Comparison of ENCODE assay signal across 8 mouse cellular contexts in the genomic region with DNA sequence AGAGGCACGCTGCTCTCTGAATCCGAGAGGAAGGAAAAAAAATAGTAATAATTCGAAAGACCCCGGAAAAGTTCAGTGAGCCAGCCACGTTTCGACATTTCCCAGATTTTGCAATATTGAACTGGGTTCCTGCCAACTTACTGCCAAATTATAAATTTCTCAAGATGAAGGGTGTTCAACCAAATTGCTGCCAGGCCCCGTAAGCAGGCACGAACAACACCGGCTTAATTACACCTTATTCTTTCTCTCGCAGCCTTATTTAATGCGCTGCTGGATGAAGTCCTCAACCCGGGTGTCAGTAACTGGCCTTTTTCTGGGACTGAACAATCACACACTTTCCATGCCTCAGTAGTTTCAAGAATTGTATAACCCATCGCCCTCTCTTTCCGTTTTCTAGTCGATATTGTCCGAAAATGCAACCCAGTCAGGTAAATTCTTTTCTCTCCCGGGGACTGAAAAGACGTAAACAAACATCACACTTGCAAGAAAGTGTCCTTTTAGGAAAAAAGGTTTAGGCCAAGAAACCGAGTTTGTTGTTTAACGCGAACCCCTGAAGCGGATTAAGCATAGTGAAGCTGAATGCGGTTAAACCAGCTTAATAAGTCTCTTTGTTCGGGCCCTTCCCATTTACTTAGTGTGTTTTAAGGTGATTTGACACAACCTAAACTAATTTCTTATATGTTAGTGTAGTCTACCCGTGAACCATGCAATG. TPM values are rescaled to one million over a fixed set of nuclear protein-coding genes. Genes with fewer than 3 reads are reported as not detected.
DNase-seq lines count a peak whose midpoint lies in the region; ATAC-seq lines count a peak whose summit lies in the region.

No protein-coding gene starts in this region.

- peak overlapping the region; percentile 79 for H3K9ac ChIP-seq in heart, embryonic 11.5 days (ENCODE audit: low read depth, low read length)
- H3K9ac ChIP-seq in limb, embryonic 13.5 days, result peak overlapping the region; percentile 82
- H3K9ac ChIP-seq in neural tube, embryonic 12.5 days, result peak overlapping the region; percentile 85; the same call in 1 of the 2 replicates

- H3K27me3 ChIP-seq in heart, embryonic 11.5 days (ENCODE audit: control insufficient read depth, insufficient read depth, low read length), result no peaks in the 10 kb centered on the region
- H3K27me3 ChIP-seq in forebrain, embryonic 10.5 days (ENCODE audit: poor library complexity, severe bottlenecking), result peaks cover 14% of the 10 kb centered on the region
- no peaks in the 10 kb centered on the region for H3K27me3 ChIP-seq in limb, embryonic 13.5 days
- no peaks in the 10 kb centered on the region for H3K27me3 ChIP-seq in neural tube, embryonic 12.5 days (replicated peaks)

- H3K9me3 ChIP-seq in heart, embryonic 11.5 days (replicated peaks; ENCODE audit: control insufficient read depth, low read length), result no peaks in the 10 kb centered on the region
- H3K9me3 ChIP-seq in forebrain, embryonic 10.5 days, result no peaks in the 10 kb centered on the region
- H3K9me3 ChIP-seq in limb, embryonic 13.5 days, result no peaks in the 10 kb centered on the region
- H3K9me3 ChIP-seq in neural tube, embryonic 12.5 days, result no peaks in the 10 kb centered on the region

- H3K4me3 ChIP-seq in heart, embryonic 11.5 days (ENCODE audit: low read depth, low read length), result peak overlapping the region; percentile 69
- H3K4me3 ChIP-seq in forebrain, embryonic 10.5 days, result peak overlapping the region; percentile 67
- peak overlapping the region; percentile 63 for H3K4me3 ChIP-seq in limb, embryonic 13.5 days
- H3K4me3 ChIP-seq in neural tube, embryonic 12.5 days, result peak overlapping the region; percentile 65

- H3K27ac ChIP-seq in heart, embryonic 11.5 days (ENCODE audit: low read depth, low read length), result peak overlapping the region; percentile 99
- peak overlapping the region; percentile 100 for H3K27ac ChIP-seq in forebrain, embryonic 10.5 days
- H3K27ac ChIP-seq in limb, embryonic 13.5 days, result peak overlapping the region; percentile 100
- H3K27ac ChIP-seq in neural tube, embryonic 12.5 days, result peak overlapping the region; percentile 100; the same call in 1 of the 2 replicates

- no peak for ATAC-seq in heart, embryonic 11.5 days (replicated peaks; ENCODE audit: insufficient number of reproducible peaks, low FRiP score, low TSS enrichment)
- ATAC-seq in limb, embryonic 13.5 days (ENCODE audit: low FRiP score, low read depth), result no peak
- no peak for ATAC-seq in neural tube, embryonic 12.5 days (ENCODE audit: low FRiP score, low read depth)
- ATAC-seq in inflammation-experienced regulatory T-cells, adult 6 months, result no peak

- H3K4me1 ChIP-seq in heart, embryonic 11.5 days (ENCODE audit: control insufficient read depth, insufficient read depth, low read length), result peaks cover 19% of the 10 kb centered on the region
- peaks cover 40% of the 10 kb centered on the region for H3K4me1 ChIP-seq in forebrain, embryonic 10.5 days
- peaks cover 23% of the 10 kb centered on the region for H3K4me1 ChIP-seq in limb, embryonic 13.5 days
- peaks cover 18% of the 10 kb centered on the region; the same call in 1 of the 2 replicates for H3K4me1 ChIP-seq in neural tube, embryonic 12.5 days

- peak overlapping the region; percentile 79 for H3K4me2 ChIP-seq in heart, embryonic 11.5 days
- H3K4me2 ChIP-seq in limb, embryonic 13.5 days (replicated peaks), result peak overlapping the region; percentile 68
- peak overlapping the region; percentile 62 for H3K4me2 ChIP-seq in neural tube, embryonic 12.5 days (replicated peaks)

- WGBS in heart, embryonic 11.5 days (ENCODE audit: insufficient replicate concordance), result 14% methylated on average over 25 of the region's 25 CpGs
- WGBS in forebrain, embryonic 10.5 days, result 2% methylated on average over 25 of the region's 25 CpGs
- WGBS in limb, embryonic 13.5 days, result 12% methylated on average over 25 of the region's 25 CpGs
- WGBS in neural tube, embryonic 12.5 days, result 4% methylated on average over 25 of the region's 25 CpGs

- no peak for DNase-seq in heart, postnatal 4 days
- DNase-seq in MN1 (ENCODE audit: low spot score), result peak; percentile 40
- DNase-seq in forebrain, embryonic 10.5 days (ENCODE audit: extremely low spot score, low spot score), result no peak
- DNase-seq in thymus, postnatal 4 days, result no peak

- no peaks in the 10 kb centered on the region for H3K36me3 ChIP-seq in heart, embryonic 11.5 days (ENCODE audit: control insufficient read depth, insufficient read depth, low read length)
- no peaks in the 10 kb centered on the region for H3K36me3 ChIP-seq in forebrain, embryonic 10.5 days (replicated peaks)
- H3K36me3 ChIP-seq in limb, embryonic 13.5 days, result no peaks in the 10 kb centered on the region
- no peaks in the 10 kb centered on the region for H3K36me3 ChIP-seq in neural tube, embryonic 12.5 days

RNA-seq across cellular contexts. Expression of gene Arid1a, which starts 58.4 kb away (rescaled TPM):
- polyA plus RNA-seq in heart, embryonic 11.5 days (2014; fragmentation: Nextera tagmentation; extraction: Ambion mirVana), result 26.7 and 34.2 TPM in 2 replicates
- total RNA-seq in heart, postnatal 4 days (2021), result 10 to 100 TPM; 74.6 to 77.3 TPM
- 35.3 and 38.8 TPM in 2 replicates for polyA plus RNA-seq in forebrain, embryonic 10.5 days (2016; fragmentation: Nextera tagmentation; extraction: Ambion mirVana)
- 34.0 and 35.8 TPM in 2 replicates for polyA plus RNA-seq in limb, embryonic 13.5 days (2015; fragmentation: Nextera tagmentation; extraction: Ambion mirVana)
- 41.0 and 42.4 TPM in 2 replicates for polyA plus RNA-seq in neural tube, embryonic 12.5 days (2016; fragmentation: Nextera tagmentation; extraction: Ambion mirVana)
- 10 to 100 TPM; 56.9 to 94.8 (median 76.7) TPM for polyA plus RNA-seq in inflammation-experienced regulatory T-cells, adult 6 months (2017; shearing (Covaris generic))
